Mouse (Mus musculus): ENCODE results near the gene Olfr11. TPM values are rescaled to one million over a fixed set of nuclear protein-coding genes. Genes with fewer than 3 reads are reported as not detected.

Gene Olfr11
- polyA plus RNA-seq (2015; fragmentation: Nextera tagmentation; extraction: Ambion mirVana) = not detected in 2 replicates

DNA sequence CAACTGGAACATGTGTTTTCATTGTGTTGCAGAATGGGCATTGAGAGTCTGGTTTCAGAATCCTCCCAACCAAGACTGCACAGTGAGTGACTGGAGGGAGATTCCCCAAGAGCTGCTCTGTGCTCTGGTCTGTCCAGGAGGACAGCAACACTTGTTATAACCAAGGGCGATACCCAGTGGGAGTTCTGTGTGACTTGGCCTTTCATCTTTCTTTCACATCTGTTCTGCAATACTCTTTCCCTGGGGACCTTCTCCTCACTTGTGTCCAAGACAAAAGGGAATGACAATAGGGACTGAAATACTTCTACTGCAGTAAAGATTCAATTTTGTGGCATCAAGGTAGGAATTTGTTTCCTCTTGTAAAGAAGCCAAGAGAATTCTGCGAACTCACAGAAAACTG is at the start of gene Olfr11:
Gene Olfr11 (minus strand): TSS at position 101 of the 400 bp plus-strand sequence.

DNA sequence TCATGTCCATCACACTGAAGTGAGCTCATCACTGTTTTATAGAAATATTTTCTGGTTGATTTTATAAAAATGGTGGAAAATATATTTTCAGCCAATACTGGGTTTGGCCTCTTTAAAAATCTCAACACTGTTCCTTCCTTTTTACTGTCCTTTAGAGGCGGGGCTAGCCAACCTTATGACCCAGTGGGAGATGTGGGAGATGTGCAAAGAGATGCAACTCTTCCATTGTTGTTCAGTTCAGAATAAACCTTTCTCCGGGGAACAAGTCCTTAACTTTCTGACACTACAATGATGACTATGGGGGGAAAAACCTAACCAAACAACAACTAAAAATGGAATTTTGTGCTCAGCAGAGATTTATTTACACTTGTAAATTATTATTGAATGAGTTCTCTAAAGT is 35.0 kb upstream of the Olfr11 start, which contains the start of gene Olfr1360:
Gene Olfr1360 (minus strand): TSS at position 101 of the 400 bp plus-strand sequence.

GRCm38 (mm10) chr13:21663286-21663685 is 21.0 kb upstream of the Olfr11 start, which contains the start of gene Olfr1361:
TSS of gene Olfr1361 (minus strand) at chr13:21663386.

GRCm38 (mm10) chr13:21613922-21614321 is 28.4 kb downstream of the Olfr11 start, which contains the start of gene Olfr1362:
TSS of gene Olfr1362 (minus strand) at chr13:21614022.

Other genes with a start within 250 kb of the Olfr11 start
- 38.2 TPM in 2 replicates for gene Zkscan3, start 239.8 kb downstream of the Olfr11 start, polyA plus RNA-seq (2015; fragmentation: Nextera tagmentation; extraction: Ambion mirVana)
- gene Pgbd1, start 201.5 kb downstream of the Olfr11 start, polyA plus RNA-seq (2015; fragmentation: Nextera tagmentation; extraction: Ambion mirVana) = 0.99 and 1.4 TPM in 2 replicates
- gene Zscan26, start 188.8 kb downstream of the Olfr11 start, polyA plus RNA-seq (2015; fragmentation: Nextera tagmentation; extraction: Ambion mirVana) = 10.8 and 14.9 TPM in 2 replicates
- gene Nkapl, start 174.0 kb downstream of the Olfr11 start, polyA plus RNA-seq (2015; fragmentation: Nextera tagmentation; extraction: Ambion mirVana) = 1.5 and 2.1 TPM in 2 replicates
- 0.96 and 1.4 TPM in 2 replicates for gene Zkscan4, start 163.6 kb downstream of the Olfr11 start, polyA plus RNA-seq (2015; fragmentation: Nextera tagmentation; extraction: Ambion mirVana)
- not detected in 2 replicates for gene Gm10065, start 163.1 kb downstream of the Olfr11 start, polyA plus RNA-seq (2015; fragmentation: Nextera tagmentation; extraction: Ambion mirVana)
- gene AK157302, start 147.3 kb downstream of the Olfr11 start, polyA plus RNA-seq (2015; fragmentation: Nextera tagmentation; extraction: Ambion mirVana) = 1.0 and 1.2 TPM in 2 replicates
- gene Gm11273, start 141.1 kb downstream of the Olfr11 start, polyA plus RNA-seq (2015; fragmentation: Nextera tagmentation; extraction: Ambion mirVana) = 6.8 and 8.6 TPM in 2 replicates
- 1.9 and 2.4 TPM in 2 replicates for gene Zkscan8, start 111.4 kb downstream of the Olfr11 start, polyA plus RNA-seq (2015; fragmentation: Nextera tagmentation; extraction: Ambion mirVana)
- 0.06 TPM in 1 of 2 replicates, not detected in the other for gene Olfr1366, start 99.7 kb downstream of the Olfr11 start, polyA plus RNA-seq (2015; fragmentation: Nextera tagmentation; extraction: Ambion mirVana)
- 0.07 TPM in 1 of 2 replicates, not detected in the other for gene Olfr1535, start 82.6 kb downstream of the Olfr11 start, polyA plus RNA-seq (2015; fragmentation: Nextera tagmentation; extraction: Ambion mirVana)
- gene Olfr1364, start 60.8 kb downstream of the Olfr11 start, polyA plus RNA-seq (2015; fragmentation: Nextera tagmentation; extraction: Ambion mirVana) = not detected in 2 replicates
- not detected in 2 replicates for gene Olfr1362, start 28.5 kb downstream of the Olfr11 start, polyA plus RNA-seq (2015; fragmentation: Nextera tagmentation; extraction: Ambion mirVana)
- not detected in 2 replicates for gene Olfr1361, start 20.9 kb upstream of the Olfr11 start, polyA plus RNA-seq (2015; fragmentation: Nextera tagmentation; extraction: Ambion mirVana)
- gene Olfr1360, start 34.9 kb upstream of the Olfr11 start, polyA plus RNA-seq (2015; fragmentation: Nextera tagmentation; extraction: Ambion mirVana) = not detected in 2 replicates
- not detected in 2 replicates for gene Olfr1359, start 55.6 kb upstream of the Olfr11 start, polyA plus RNA-seq (2015; fragmentation: Nextera tagmentation; extraction: Ambion mirVana)
- 4.7 and 5.7 TPM in 2 replicates for gene Hist1h2bl, start 73.6 kb upstream of the Olfr11 start, polyA plus RNA-seq (2015; fragmentation: Nextera tagmentation; extraction: Ambion mirVana)
- gene Hist1h2ai, start 73.9 kb upstream of the Olfr11 start, polyA plus RNA-seq (2015; fragmentation: Nextera tagmentation; extraction: Ambion mirVana) = 57.8 and 92.8 TPM in 2 replicates
- 33.5 and 37.1 TPM in 2 replicates for gene Hist1h3h, start 75.1 kb upstream of the Olfr11 start, polyA plus RNA-seq (2015; fragmentation: Nextera tagmentation; extraction: Ambion mirVana)
- gene Hist1h2bm, start 79.5 kb upstream of the Olfr11 start, polyA plus RNA-seq (2015; fragmentation: Nextera tagmentation; extraction: Ambion mirVana) = 7.3 and 10.3 TPM in 2 replicates
- gene Hist1h4j, start 92.5 kb upstream of the Olfr11 start, polyA plus RNA-seq (2015; fragmentation: Nextera tagmentation; extraction: Ambion mirVana) = 0.62 and 0.67 TPM in 2 replicates
- gene Hist1h4k, start 108.0 kb upstream of the Olfr11 start, polyA plus RNA-seq (2015; fragmentation: Nextera tagmentation; extraction: Ambion mirVana) = 14.9 and 17.9 TPM in 2 replicates
- 201 and 221 TPM in 2 replicates for gene Hist1h2ak, start 111.3 kb upstream of the Olfr11 start, polyA plus RNA-seq (2015; fragmentation: Nextera tagmentation; extraction: Ambion mirVana)
- 32.0 and 36.8 TPM in 2 replicates for gene Hist1h2bn, start 111.6 kb upstream of the Olfr11 start, polyA plus RNA-seq (2015; fragmentation: Nextera tagmentation; extraction: Ambion mirVana)
- gene Hist1h1b, start 138.1 kb upstream of the Olfr11 start, polyA plus RNA-seq (2015; fragmentation: Nextera tagmentation; extraction: Ambion mirVana) = 52.6 and 68.3 TPM in 2 replicates
- gene Hist1h3i, start 140.9 kb upstream of the Olfr11 start, polyA plus RNA-seq (2015; fragmentation: Nextera tagmentation; extraction: Ambion mirVana) = 233 and 297 TPM in 2 replicates
- 27.1 and 37.7 TPM in 2 replicates for gene Hist1h2an, start 144.7 kb upstream of the Olfr11 start, polyA plus RNA-seq (2015; fragmentation: Nextera tagmentation; extraction: Ambion mirVana)
- 4.5 and 7.4 TPM in 2 replicates for gene Hist1h2bp, start 144.9 kb upstream of the Olfr11 start, polyA plus RNA-seq (2015; fragmentation: Nextera tagmentation; extraction: Ambion mirVana)
- 43.0 and 51.7 TPM in 2 replicates for gene Hist1h2bq, start 167.7 kb upstream of the Olfr11 start, polyA plus RNA-seq (2015; fragmentation: Nextera tagmentation; extraction: Ambion mirVana)
- gene Hist1h2ao, start 167.9 kb upstream of the Olfr11 start, polyA plus RNA-seq (2015; fragmentation: Nextera tagmentation; extraction: Ambion mirVana) = not detected in 2 replicates
- not detected in 2 replicates for gene Hist1h4m, start 169.2 kb upstream of the Olfr11 start, polyA plus RNA-seq (2015; fragmentation: Nextera tagmentation; extraction: Ambion mirVana)
- 24.4 and 26.3 TPM in 2 replicates for gene Hist1h4n, start 189.7 kb upstream of the Olfr11 start, polyA plus RNA-seq (2015; fragmentation: Nextera tagmentation; extraction: Ambion mirVana)
- gene Hist1h2ap, start 191.0 kb upstream of the Olfr11 start, polyA plus RNA-seq (2015; fragmentation: Nextera tagmentation; extraction: Ambion mirVana) = 7,403 and 9,418 TPM in 2 replicates
- 45.1 and 54.8 TPM in 2 replicates for gene Hist1h2br, start 191.2 kb upstream of the Olfr11 start, polyA plus RNA-seq (2015; fragmentation: Nextera tagmentation; extraction: Ambion mirVana)

Data from spleen, postnatal 0 days (tissue).